9 mouse cellular contexts compared by ENCODE assay signal in genomic region chr4:125703310-125703690, GRCm38 (mm10).
A peak's percentile ranks its signal among the peaks of the same experiment; 100 is the strongest.
DNase-seq lines count a peak whose midpoint lies in the region; ATAC-seq and TF ChIP-seq lines count a peak whose summit lies in the region.
"Had no signal": no experiment of that assay in that cellular context is flagged by ENCODE, and none has a peak within 500 bp of the region (broad histone marks: within the 10 kb centered on the region; RNA-seq: fewer than 3 reads in every experiment).

No protein-coding gene starts in this region.

- no peak overlapping the region for H3K4me2 ChIP-seq in kidney, postnatal 0 days (ENCODE audit: low read length)
- H3K4me2 ChIP-seq: embryonic facial prominence, embryonic 12.5 days; liver, embryonic 15.5 days had no signal

- ATAC-seq in kidney, postnatal 0 days (replicated peaks; ENCODE audit: low FRiP score, low read depth): no peak
- ATAC-seq in monocyte, adult 5-6 weeks (replicated peaks; ENCODE audit: insufficient number of reproducible peaks, low FRiP score, low TSS enrichment, poor library complexity, severe bottlenecking): no peak

- H3K9me3 ChIP-seq in kidney, postnatal 0 days (replicated peaks; ENCODE audit: low read length): no peaks in the 10 kb centered on the region
- H3K9me3 ChIP-seq in midbrain, embryonic 10.5 days (replicated peaks): no peaks in the 10 kb centered on the region
- H3K9me3 ChIP-seq: embryonic facial prominence, embryonic 12.5 days; liver, embryonic 15.5 days had no signal

- H3K36me3 ChIP-seq in thymus, adult 2 months (ENCODE audit: control insufficient read depth, insufficient read depth, low read length): no peaks in the 10 kb centered on the region
- H3K36me3 ChIP-seq in kidney, postnatal 0 days (ENCODE audit: insufficient read depth, low read length): no peaks in the 10 kb centered on the region
- H3K36me3 ChIP-seq in midbrain, embryonic 10.5 days: no peaks in the 10 kb centered on the region
- H3K36me3 ChIP-seq: embryonic facial prominence, embryonic 12.5 days; liver, embryonic 15.5 days had no signal

- 31% methylated on average over 4 of the region's 4 CpGs for WGBS in thymus, adult 2 months
- 44% methylated on average over 4 of the region's 4 CpGs for WGBS in kidney, postnatal 0 days
- WGBS in midbrain, embryonic 10.5 days: 50% methylated on average over 4 of the region's 4 CpGs

- no peaks in the 10 kb centered on the region for H3K27me3 ChIP-seq in thymus, adult 2 months (ENCODE audit: control insufficient read depth, insufficient read depth, low read length)
- H3K27me3 ChIP-seq in kidney, postnatal 0 days (ENCODE audit: insufficient read depth, low read length): no peaks in the 10 kb centered on the region
- peaks cover 52% of the 10 kb centered on the region for H3K27me3 ChIP-seq in midbrain, embryonic 10.5 days (ENCODE audit: low read depth, poor library complexity, severe bottlenecking)

- H3K4me3 ChIP-seq in thymus, adult 2 months (ENCODE audit: control insufficient read depth, insufficient read depth, low read length): no peak overlapping the region
- no peak overlapping the region for H3K4me3 ChIP-seq in kidney, postnatal 0 days (replicated peaks; ENCODE audit: low read depth, low read length)
- H3K4me3 ChIP-seq in midbrain, embryonic 10.5 days: no peak overlapping the region
- H3K4me3 ChIP-seq: embryonic facial prominence, embryonic 12.5 days; liver, embryonic 15.5 days had no signal

- no peak overlapping the region for H3K27ac ChIP-seq in thymus, adult 2 months (ENCODE audit: control insufficient read depth, insufficient read depth, low read length)
- H3K27ac ChIP-seq in kidney, postnatal 0 days: no peak overlapping the region
- H3K27ac ChIP-seq in midbrain, embryonic 10.5 days (replicated peaks): no peak overlapping the region
- H3K27ac ChIP-seq: embryonic facial prominence, embryonic 12.5 days; liver, embryonic 15.5 days had no signal

- no peaks in the 10 kb centered on the region for H3K4me1 ChIP-seq in thymus, adult 2 months (replicated peaks; ENCODE audit: control insufficient read depth, insufficient read depth, low read length)
- no peaks in the 10 kb centered on the region for H3K4me1 ChIP-seq in kidney, postnatal 0 days (replicated peaks; ENCODE audit: insufficient read depth, low read length)
- peaks cover 4% of the 10 kb centered on the region for H3K4me1 ChIP-seq in midbrain, embryonic 10.5 days
- H3K4me1 ChIP-seq: liver, embryonic 15.5 days had no signal

- H3K9ac ChIP-seq in kidney, postnatal 0 days (ENCODE audit: low read depth, low read length): no peak overlapping the region
- H3K9ac ChIP-seq: embryonic facial prominence, embryonic 12.5 days; liver, embryonic 15.5 days had no signal

- no peak for TF ChIP-seq CTCF in thymus, adult 2 months (IDR thresholded peaks at IDR 0.05; ENCODE audit: borderline replicate concordance, control insufficient read depth, extremely low read depth, insufficient read depth, low read length, poor library complexity)
- TF ChIP-seq CTCF in kidney, postnatal 0 days (IDR thresholded peaks at IDR 0.05; ENCODE audit: low read depth): peak; percentile 71

- TF ChIP-seq POLR2A in thymus, adult 2 months (IDR thresholded peaks at IDR 0.05; ENCODE audit: control insufficient read depth, extremely low read depth, insufficient read depth, low read length, poor library complexity): no peak

- DNase-seq in thymus, adult 2 months: peak; percentile 15
- DNase-seq in thymus, adult 18-20 months: no peak
- peak; percentile 18 to 26 for DNase-seq in cerebellum, adult 18-20 months
- DNase-seq in heart, adult 8-10 months (ENCODE audit: low spot score): peak; percentile 18
- peak; percentile 40 for DNase-seq in kidney, postnatal 0 days (ENCODE audit: low spot score)
- DNase-seq in midbrain, embryonic 10.5 days (ENCODE audit: low spot score): peak; percentile 49

Comparison
In these comparisons a context has a peak if more than half of its experiments do, and no peak if none do; other contexts are left out.
1. DNase-seq: peak in thymus, adult 2 months (single experiment), cerebellum, adult 18-20 months (2 of 2), heart, adult 8-10 months (single experiment), kidney, postnatal 0 days (single experiment) and midbrain, embryonic 10.5 days (single experiment); none in thymus, adult 18-20 months (0 of 2).